Mouse (Mus musculus): ENCODE measurements at regions not wholly inside any gene's neighbourhood (a gene's known extent, or its start where the extent isn't known, plus 50 kb on each side); places are given as distances from the start of the nearest gene placed in this dataset.

DNA sequence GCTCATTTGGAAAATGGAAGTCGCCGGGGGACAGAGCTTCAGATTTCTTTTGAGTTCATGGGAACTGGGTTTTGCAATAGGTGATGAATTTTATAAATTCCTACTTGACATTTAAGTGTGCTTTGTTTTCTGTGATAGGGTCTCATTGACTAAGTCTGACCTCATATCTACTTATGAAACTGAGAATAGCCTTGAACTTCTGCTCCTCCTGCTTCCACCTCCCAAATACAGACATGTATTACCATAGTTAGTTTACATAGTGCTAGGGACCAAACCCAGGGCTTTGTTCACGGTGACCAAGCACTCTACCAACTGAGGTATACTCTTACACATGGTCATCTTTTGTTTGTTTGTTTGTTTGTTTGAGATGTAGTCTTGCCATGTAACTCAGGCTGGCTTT is 77.8 kb downstream of the Tmsb4x start:
- TF ChIP-seq CTCF (conservative IDR thresholded peaks at IDR 0.05; ENCODE audit: low read length) (no peak), NANOG (IDR thresholded peaks at IDR 0.05; ENCODE audit: borderline replicate concordance, low read length) (no peak), POU5F1 (IDR thresholded peaks at IDR 0.05; ENCODE audit: borderline replicate concordance, low read length) (no peak)
- Histone ChIP-seq H3K27me3 (ENCODE audit: insufficient read depth, low read length) (no peaks in the 10 kb centered on the region), H3K4me3 (replicated peaks; ENCODE audit: low read length) (no peak overlapping the region), H3K36me3 (ENCODE audit: insufficient read depth, low read length) (no peaks in the 10 kb centered on the region), H3K4me1 (replicated peaks; ENCODE audit: low read depth, low read length) (no peaks in the 10 kb centered on the region), H3K9me3 (ENCODE audit: low read length) (no peaks in the 10 kb centered on the region)

DNA sequence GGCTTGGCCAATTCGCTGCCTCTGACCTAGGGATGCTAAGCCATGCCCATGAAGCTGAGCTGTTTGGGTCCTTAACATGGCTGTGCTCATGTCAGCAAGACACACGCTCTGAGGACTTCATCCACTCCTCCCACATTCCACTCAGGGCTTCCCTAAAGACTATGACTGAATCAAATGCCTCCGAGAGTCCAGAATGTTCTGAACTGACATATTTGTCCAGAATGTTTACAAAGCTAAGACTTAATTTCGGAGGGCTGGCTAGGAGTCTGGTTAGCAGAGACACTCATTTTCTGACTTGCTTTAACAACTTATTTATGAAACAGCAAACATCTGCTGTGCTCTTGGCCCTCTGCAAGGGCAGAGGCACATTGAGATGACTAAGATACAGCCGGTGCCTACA is 78.5 kb downstream of the Tmsb4x start:
- Histone ChIP-seq H3K36me3 (ENCODE audit: insufficient read depth, low read length) (no peaks in the 10 kb centered on the region), H3K4me3 (replicated peaks; ENCODE audit: low read length) (no peak overlapping the region), H3K4me1 (replicated peaks; ENCODE audit: low read depth, low read length) (no peaks in the 10 kb centered on the region), H3K9me3 (ENCODE audit: low read length) (no peaks in the 10 kb centered on the region), H3K27me3 (ENCODE audit: insufficient read depth, low read length) (no peaks in the 10 kb centered on the region)
- TF ChIP-seq CTCF (conservative IDR thresholded peaks at IDR 0.05; ENCODE audit: low read length) (no peak), NANOG (IDR thresholded peaks at IDR 0.05; ENCODE audit: borderline replicate concordance, low read length) (no peak)

DNA sequence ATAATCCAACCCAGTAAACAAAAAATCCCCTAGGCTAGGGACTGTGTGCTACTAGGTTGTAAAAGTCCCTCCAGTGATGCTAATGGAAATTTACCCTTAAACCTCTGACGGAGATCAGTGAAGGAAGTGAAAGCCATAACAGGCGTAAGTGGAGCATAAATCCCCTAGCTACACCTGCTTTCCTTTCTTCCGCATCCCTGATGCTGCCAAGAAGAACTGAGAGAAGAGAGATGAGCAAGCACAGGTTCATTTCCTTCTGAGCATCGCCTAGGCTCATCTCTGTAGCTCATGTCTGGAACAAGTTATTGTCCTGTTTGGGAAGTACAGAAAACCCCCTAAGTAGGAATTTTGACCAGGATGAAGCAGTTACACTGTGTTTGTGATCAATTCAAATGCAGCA is 89.8 kb downstream of the Tmsb4x start:
- Histone ChIP-seq H3K4me3 (replicated peaks; ENCODE audit: low read length) (no peak overlapping the region), H3K9me3 (ENCODE audit: low read length) (no peaks in the 10 kb centered on the region), H3K4me1 (replicated peaks; ENCODE audit: low read depth, low read length) (no peaks in the 10 kb centered on the region), H3K27me3 (ENCODE audit: insufficient read depth, low read length) (no peaks in the 10 kb centered on the region), H3K36me3 (ENCODE audit: insufficient read depth, low read length) (no peaks in the 10 kb centered on the region)
- TF ChIP-seq POU5F1 (IDR thresholded peaks at IDR 0.05; ENCODE audit: borderline replicate concordance, low read length) (no peak), CTCF (conservative IDR thresholded peaks at IDR 0.05; ENCODE audit: low read length) (no peak)

DNA sequence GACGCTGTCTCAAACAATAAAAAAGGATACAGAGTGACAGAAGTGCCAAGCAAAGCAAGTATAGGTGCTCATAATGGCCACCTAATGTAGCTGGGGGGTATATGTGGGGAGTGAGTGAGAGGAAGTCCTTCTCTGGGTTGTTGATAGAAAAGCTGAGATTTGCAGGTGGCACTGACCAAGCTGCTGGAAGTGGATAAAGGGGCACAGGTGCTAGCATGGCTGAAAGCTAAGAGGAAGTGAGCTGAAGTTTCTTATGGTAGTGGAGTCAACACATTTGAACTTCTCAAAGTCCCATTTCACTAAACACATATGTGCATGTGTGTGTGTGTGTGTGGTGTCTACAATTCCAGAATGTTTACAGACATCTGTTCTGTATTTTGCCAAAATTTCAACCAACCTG is 94.0 kb downstream of the Tmsb4x start:
- H3K36me3 ChIP-seq (ENCODE audit: insufficient read depth, low read length) = no peaks in the 10 kb centered on the region
- H3K4me1 ChIP-seq (replicated peaks; ENCODE audit: low read depth, low read length) = no peaks in the 10 kb centered on the region
- no peak overlapping the region for H3K4me3 ChIP-seq (replicated peaks; ENCODE audit: low read length)
- TF ChIP-seq NANOG (IDR thresholded peaks at IDR 0.05; ENCODE audit: borderline replicate concordance, low read length) = no peak
- TF ChIP-seq CTCF (conservative IDR thresholded peaks at IDR 0.05; ENCODE audit: low read length) = no peak
- no peak for TF ChIP-seq POU5F1 (IDR thresholded peaks at IDR 0.05; ENCODE audit: borderline replicate concordance, low read length)
- H3K27me3 ChIP-seq (ENCODE audit: insufficient read depth, low read length) = no peaks in the 10 kb centered on the region
- H3K9me3 ChIP-seq (ENCODE audit: low read length) = no peaks in the 10 kb centered on the region

DNA sequence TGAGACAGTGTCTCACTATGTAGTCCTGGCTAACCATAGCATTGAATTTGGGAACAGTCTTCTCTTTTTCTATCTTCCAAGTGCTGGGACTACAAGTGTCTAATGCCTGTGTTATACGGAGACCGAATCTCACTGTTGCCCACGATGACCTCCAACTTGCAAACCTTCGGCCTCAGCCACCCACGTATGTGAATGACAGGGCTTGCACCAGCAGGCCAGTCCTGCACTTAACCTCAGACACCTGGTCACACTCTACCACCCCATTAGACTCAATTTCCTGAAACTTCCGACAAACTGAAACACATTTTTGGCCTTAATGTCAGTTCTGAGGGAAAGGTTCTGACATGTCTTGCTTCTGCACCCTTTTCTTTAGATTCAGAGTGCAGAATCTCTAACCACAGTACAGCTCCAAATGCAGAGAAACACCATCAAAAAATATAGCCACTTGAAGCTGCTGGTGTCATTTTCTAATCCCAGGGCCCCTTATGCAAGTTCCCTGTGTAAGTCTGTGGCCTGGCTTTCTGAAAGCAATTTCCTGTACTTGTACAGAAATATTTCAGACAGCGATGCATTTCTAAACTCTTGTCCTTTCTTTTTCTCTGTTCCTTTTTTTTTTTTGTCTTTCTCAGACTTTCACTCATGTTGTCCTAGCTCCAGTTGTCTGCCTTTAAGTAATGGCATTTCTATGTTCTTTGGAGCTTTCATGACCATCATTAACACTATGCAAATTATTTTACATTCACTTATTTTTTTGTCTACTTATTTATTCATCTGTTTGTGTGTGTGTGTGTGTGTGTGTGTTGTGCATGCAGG is 97.8 kb downstream of the Tmsb4x start:
- Histone ChIP-seq H3K4me3 (replicated peaks; ENCODE audit: low read length) (no peak overlapping the region), H3K9me3 (ENCODE audit: low read length) (no peaks in the 10 kb centered on the region), H3K36me3 (ENCODE audit: insufficient read depth, low read length) (no peaks in the 10 kb centered on the region)

DNA sequence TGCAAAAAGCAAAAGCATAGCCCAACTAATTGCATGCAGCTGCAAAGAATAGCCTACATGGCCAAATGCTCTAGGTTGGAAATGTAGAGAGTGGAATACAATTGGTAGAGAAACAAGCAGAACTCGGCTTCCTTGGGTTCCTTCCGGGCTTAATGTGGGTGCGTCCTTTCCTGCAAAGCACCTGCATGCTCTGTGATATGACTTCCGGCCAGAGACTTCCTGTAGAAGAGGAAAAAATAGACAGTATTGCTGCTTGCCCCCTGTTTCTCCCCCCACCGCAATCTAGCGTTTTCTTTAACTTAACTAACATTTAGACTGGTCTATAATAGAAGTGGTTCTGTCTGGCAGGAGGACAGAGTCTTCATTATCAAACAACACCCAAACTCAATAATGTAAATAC is 100.8 kb downstream of the Tmsb4x start:
- H3K36me3 ChIP-seq (ENCODE audit: insufficient read depth, low read length) = no peaks in the 10 kb centered on the region
- H3K4me1 ChIP-seq (replicated peaks; ENCODE audit: low read depth, low read length) = no peaks in the 10 kb centered on the region
- no peaks in the 10 kb centered on the region for H3K9me3 ChIP-seq (ENCODE audit: low read length)
- no peak overlapping the region for H3K4me3 ChIP-seq (replicated peaks; ENCODE audit: low read length)
- no peaks in the 10 kb centered on the region for H3K27me3 ChIP-seq (ENCODE audit: insufficient read depth, low read length)
- TF ChIP-seq CTCF (conservative IDR thresholded peaks at IDR 0.05; ENCODE audit: low read length) = no peak
- TF ChIP-seq POU5F1 (IDR thresholded peaks at IDR 0.05; ENCODE audit: borderline replicate concordance, low read length) = no peak
- TF ChIP-seq NANOG (IDR thresholded peaks at IDR 0.05; ENCODE audit: borderline replicate concordance, low read length) = no peak

More for the DNA sequence above, 97.8 kb downstream of the Tmsb4x start:
- Histone ChIP-seq H3K4me1 (replicated peaks; ENCODE audit: low read depth, low read length) (no peaks in the 10 kb centered on the region), H3K27me3 (ENCODE audit: insufficient read depth, low read length) (no peaks in the 10 kb centered on the region)
- no peak for TF ChIP-seq NANOG (IDR thresholded peaks at IDR 0.05; ENCODE audit: borderline replicate concordance, low read length)
- no peak for TF ChIP-seq POU5F1 (IDR thresholded peaks at IDR 0.05; ENCODE audit: borderline replicate concordance, low read length)
- no peak for TF ChIP-seq CTCF (conservative IDR thresholded peaks at IDR 0.05; ENCODE audit: low read length)

DNA sequence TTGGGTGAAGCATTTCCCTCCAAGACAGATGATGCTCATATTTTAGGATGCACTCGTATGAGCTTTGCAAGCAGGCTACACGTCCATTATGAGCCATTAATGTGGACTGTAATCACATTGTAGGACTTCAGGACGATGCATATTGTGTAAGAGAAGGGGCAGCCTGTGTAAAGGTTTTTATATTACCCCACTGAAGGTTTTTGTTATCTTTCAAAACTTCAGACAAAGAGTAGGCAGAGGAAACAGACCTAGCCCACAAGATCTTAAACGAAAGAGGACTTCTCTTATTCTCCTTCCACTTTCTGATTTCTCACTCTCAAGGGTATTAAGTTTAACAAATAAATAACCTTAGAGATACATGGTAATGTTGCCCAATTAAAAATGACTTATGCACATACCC is 101.6 kb downstream of the Tmsb4x start:
- Histone ChIP-seq H3K4me3 (replicated peaks; ENCODE audit: low read length) (no peak overlapping the region), H3K4me1 (replicated peaks; ENCODE audit: low read depth, low read length) (no peaks in the 10 kb centered on the region), H3K27me3 (ENCODE audit: insufficient read depth, low read length) (no peaks in the 10 kb centered on the region), H3K36me3 (ENCODE audit: insufficient read depth, low read length) (no peaks in the 10 kb centered on the region), H3K9me3 (ENCODE audit: low read length) (no peaks in the 10 kb centered on the region)
- TF ChIP-seq NANOG (IDR thresholded peaks at IDR 0.05; ENCODE audit: borderline replicate concordance, low read length) (no peak), POU5F1 (IDR thresholded peaks at IDR 0.05; ENCODE audit: borderline replicate concordance, low read length) (no peak), CTCF (conservative IDR thresholded peaks at IDR 0.05; ENCODE audit: low read length) (no peak)

DNA sequence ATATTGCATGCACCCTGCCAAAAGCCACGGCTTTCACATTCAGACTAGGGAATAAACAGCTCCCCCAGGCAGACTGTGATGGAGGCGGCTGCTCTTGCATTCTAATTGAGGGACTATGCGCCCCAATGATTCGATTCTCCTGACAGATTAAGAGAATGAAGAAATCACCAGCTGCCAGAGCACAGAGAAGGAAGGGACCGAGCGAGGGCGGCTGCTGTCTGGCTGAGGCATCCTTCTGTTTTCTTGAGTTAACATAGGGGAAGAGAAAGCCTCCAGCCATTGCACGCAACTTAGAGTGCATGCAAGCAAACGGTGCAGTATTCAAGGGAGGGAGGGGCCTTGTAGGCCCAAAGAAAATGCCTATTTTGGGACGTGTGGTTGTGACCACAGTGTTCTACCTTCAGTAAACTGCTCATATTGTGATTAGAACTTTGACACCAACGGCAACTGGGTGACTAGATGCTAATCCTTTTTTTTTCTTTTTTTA is 103.1 kb downstream of the Tmsb4x start:
- no peaks in the 10 kb centered on the region for H3K4me1 ChIP-seq (replicated peaks; ENCODE audit: low read depth, low read length)

DNA sequence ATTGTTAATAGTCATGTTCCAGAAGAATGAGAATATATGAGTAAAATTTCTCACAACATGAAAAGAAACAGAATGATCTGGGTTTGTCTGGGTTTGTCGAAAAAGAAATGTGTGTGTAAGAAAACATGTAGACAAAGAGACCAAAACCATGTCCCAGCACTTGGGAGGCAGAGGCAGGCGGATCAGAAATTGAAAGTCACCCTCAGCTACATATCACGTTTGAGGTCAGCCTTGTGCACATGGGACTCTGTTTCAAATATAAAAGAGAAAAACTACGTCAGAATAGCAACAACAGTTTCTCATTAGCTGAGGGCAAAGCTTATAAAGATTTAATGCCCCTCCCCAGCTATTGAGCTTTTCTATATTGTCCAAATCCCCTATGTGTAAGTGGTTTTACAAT is 103.8 kb downstream of the Tmsb4x start:
- Histone ChIP-seq H3K27me3 (ENCODE audit: insufficient read depth, low read length) (no peaks in the 10 kb centered on the region), H3K9me3 (ENCODE audit: low read length) (no peaks in the 10 kb centered on the region), H3K36me3 (ENCODE audit: insufficient read depth, low read length) (no peaks in the 10 kb centered on the region), H3K4me1 (replicated peaks; ENCODE audit: low read depth, low read length) (no peaks in the 10 kb centered on the region), H3K4me3 (replicated peaks; ENCODE audit: low read length) (no peak overlapping the region)
- TF ChIP-seq CTCF (conservative IDR thresholded peaks at IDR 0.05; ENCODE audit: low read length) (no peak), NANOG (IDR thresholded peaks at IDR 0.05; ENCODE audit: borderline replicate concordance, low read length) (no peak), POU5F1 (IDR thresholded peaks at IDR 0.05; ENCODE audit: borderline replicate concordance, low read length) (no peak)

More for the DNA sequence above, 103.1 kb downstream of the Tmsb4x start:
- Histone ChIP-seq H3K9me3 (ENCODE audit: low read length) (no peaks in the 10 kb centered on the region), H3K36me3 (ENCODE audit: insufficient read depth, low read length) (no peaks in the 10 kb centered on the region), H3K4me3 (replicated peaks; ENCODE audit: low read length) (no peak overlapping the region), H3K27me3 (ENCODE audit: insufficient read depth, low read length) (no peaks in the 10 kb centered on the region)
- TF ChIP-seq CTCF (conservative IDR thresholded peaks at IDR 0.05; ENCODE audit: low read length) = no peak
- TF ChIP-seq NANOG (IDR thresholded peaks at IDR 0.05; ENCODE audit: borderline replicate concordance, low read length) = no peak
- TF ChIP-seq POU5F1 (IDR thresholded peaks at IDR 0.05; ENCODE audit: borderline replicate concordance, low read length) = no peak
